Mouse (Mus musculus): Measurements from ENCODE around the gene Sbds. TPM values are rescaled to one million over a fixed set of nuclear protein-coding genes. Genes with fewer than 3 reads are reported as not detected.

Gene Sbds
- polyA plus RNA-seq, 1 experiment, result 8.4 TPM

DNA sequence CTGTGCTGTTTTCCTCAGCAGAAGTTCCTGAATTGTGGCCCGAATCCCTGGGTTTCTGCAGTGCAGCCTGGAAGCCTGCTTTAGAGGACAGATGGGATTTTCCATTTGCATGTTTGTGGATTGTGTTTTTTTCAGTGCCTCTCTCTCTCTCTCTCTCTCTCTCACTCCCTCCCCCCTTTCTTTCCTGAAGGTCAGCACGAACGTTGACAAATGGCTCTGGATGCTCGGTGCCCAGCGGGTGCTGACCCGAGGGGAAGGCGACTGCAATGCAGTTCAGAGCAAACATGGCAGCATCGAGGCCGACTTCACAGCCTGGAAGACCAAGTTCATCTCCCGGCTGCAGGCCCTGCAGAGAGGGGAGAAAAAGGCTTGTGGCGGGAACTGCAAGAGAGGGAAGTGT, 13.6 kb upstream of the Sbds start:
- TF ChIP-seq GATA1 (IDR thresholded peaks at IDR 0.05; ENCODE audit: low read length), result no peak

- no peak for TF ChIP-seq GATA1 (IDR thresholded peaks at IDR 0.05; ENCODE audit: low read length)
Measured at GRCm38 (mm10) chr5:130267316-130267715, 12.0 kb upstream of the Sbds start.

- no peak for TF ChIP-seq GATA1 (IDR thresholded peaks at IDR 0.05; ENCODE audit: low read length)
Measured at GRCm38 (mm10) chr5:130266651-130267050, 11.3 kb upstream of the Sbds start.

DNA sequence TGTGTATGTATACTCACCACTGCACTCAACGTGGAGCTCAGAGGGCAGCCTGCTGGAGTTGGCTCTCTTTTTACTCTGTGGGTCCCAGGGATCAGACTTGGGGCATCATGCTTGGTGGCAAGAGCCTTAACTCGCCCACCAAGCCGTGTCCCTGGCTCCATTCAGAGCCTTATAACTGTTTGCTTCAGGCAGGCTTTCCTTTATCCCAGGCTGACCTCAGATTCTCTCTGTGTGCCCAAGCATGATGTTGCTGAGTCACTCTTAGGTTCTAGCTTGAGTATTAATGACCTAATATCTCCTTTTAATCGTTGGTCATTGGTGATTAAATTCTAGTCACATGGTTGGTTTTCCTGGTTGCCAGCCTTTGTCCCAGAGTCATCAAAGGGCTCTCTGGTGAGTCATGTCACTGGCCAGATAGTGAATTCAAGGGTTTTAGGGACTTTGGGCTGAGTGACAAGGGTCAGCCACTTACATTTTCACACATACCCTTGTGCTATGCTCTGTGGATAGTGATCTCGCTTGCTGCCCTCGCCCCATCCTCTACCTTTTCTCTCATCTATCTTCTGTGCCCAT, 9.2 kb upstream of the Sbds start:
- TF ChIP-seq GATA1 (IDR thresholded peaks at IDR 0.05; ENCODE audit: low read length), result no peak

GRCm38 (mm10) chr5:130263454-130263853, 8.1 kb upstream of the Sbds start:
- TF ChIP-seq GATA1 (IDR thresholded peaks at IDR 0.05; ENCODE audit: low read length), result no peak

DNA sequence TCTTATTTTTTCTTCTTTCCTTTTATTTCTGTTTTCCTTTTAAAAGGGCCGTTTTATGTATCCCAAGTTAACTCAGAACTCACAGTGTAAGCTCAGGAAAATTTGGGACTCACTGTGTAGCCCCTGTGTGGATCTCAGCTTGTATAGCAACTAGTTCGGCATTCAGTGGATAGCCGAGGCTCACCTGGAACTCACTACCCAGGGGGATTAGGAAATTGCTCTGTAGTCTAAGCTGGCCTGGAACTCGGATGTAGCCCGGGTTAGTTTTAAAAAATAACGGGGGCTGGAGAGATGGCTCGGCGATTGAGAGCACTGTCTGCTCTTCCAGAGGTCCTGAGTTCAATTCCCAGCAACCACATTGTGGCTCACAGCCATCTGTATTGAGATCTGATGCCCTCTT, 2.0 kb upstream of the Sbds start:
- no peak for TF ChIP-seq GATA1 (IDR thresholded peaks at IDR 0.05; ENCODE audit: low read length)

- no peak for TF ChIP-seq GATA1 (IDR thresholded peaks at IDR 0.05; ENCODE audit: low read length)
Measured at GRCm38 (mm10) chr5:130256678-130257271, 1.4 kb upstream of the Sbds start.

DNA sequence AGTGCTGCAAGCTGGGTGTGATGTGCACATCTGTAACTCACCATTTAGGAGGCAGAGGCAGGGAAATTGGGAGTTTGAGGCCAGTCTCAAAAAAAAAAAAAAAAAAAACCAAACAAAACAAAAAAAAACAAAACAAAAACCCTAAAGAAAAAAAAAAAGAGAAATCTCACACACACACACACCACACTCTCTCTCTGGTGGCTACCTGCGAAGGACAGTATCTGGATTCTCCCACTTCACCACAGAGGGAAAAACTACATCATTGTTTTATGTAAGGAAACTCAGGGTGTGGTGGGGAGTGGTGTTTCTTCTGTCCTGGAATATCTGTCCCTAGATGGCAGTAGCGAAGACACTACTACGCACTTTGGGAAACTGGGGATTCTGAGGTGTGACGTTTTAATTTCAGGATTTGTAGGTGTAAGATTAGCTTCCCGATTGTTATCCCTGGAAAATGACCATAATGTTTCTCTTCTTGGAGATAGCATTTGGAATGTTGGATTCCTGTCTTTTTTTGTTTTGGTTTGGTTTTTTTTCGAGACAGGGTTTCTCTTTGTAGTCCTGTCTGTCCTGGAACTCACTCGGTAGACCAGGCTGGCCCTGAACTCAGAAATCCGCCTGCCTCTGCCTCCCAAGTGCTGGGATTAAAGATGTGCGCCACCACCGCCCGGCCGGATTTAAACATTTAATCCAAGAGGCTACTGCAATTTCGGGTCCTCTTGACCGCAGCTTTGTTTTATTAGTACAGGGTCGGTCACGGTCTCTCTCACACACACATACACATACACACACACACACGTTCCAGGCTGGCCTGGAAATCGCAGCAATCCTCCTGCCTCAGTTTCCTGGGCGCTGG, 940 bp downstream of the Sbds start:
- TF ChIP-seq GATA1 (IDR thresholded peaks at IDR 0.05; ENCODE audit: low read length), result no peak

DNA sequence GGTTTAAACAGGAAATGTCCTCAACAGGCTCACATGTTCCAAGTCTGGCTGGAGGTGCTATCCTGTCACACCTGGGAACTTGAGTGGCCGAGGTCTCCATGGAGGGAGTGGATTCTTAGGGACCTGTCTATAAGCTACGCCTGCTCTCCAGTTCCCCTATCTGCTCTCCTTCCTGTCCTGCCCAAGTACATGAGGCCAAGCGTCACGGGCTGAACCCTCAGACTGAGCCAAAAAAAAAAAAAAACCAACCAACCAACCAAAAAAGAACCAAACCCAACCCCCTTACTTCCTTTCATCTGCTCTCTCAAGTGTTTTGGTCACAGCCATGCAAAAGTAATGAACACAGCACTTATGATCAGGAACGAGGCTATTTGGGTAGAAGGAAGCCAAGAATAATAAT, 7.5 kb downstream of the Sbds start:
- TF ChIP-seq GATA1 (IDR thresholded peaks at IDR 0.05; ENCODE audit: low read length), result no peak

- TF ChIP-seq GATA1 (IDR thresholded peaks at IDR 0.05; ENCODE audit: low read length), result no peak
Measured at GRCm38 (mm10) chr5:130241426-130241825, 13.9 kb downstream of the Sbds start.

- no peak for TF ChIP-seq GATA1 (IDR thresholded peaks at IDR 0.05; ENCODE audit: low read length)
Measured at GRCm38 (mm10) chr5:130239856-130240255, 15.5 kb downstream of the Sbds start.

DNA sequence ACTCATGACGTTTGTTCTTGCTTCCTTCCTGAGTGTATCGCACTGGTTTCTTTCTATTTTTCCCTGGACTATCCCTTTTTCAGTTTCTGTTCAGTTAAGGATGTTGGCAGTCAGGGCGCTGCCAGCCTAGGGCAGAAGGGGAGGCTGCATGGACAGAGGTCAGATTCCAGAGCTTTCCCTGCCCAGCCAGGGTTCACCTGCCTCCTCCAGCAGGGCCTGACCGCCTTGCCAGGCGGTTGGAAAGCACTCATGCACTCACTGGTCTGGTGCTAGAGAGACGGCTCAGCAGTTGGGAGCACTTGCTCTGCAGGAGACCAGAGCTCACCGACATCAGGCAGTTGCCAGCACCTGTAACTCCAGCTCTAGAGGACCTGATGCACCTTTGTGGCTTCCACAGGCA, 16.1 kb downstream of the Sbds start:
- no peak for TF ChIP-seq GATA1 (IDR thresholded peaks at IDR 0.05; ENCODE audit: low read length)

DNA sequence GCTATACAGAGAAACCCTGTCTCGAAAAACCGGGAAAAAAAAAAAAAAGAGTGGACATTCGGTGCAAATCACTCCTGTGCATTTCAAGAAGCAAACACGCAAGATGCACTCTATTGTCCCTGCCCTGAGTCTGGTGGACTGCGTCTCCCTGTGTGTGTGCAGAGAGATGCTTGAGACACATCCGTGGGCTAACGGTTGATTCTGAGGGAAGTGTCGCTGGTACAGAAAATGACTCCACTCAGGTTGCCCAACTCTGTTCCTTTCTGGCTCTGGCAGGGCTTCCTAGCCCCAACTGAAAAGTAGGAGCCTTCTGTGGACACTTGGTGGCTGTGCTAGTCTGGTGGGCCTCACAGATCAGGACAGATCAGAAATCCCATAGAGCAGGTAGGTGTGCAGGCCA, 19.0 kb downstream of the Sbds start:
- TF ChIP-seq GATA1 (IDR thresholded peaks at IDR 0.05; ENCODE audit: low read length), result no peak

- TF ChIP-seq GATA1 (IDR thresholded peaks at IDR 0.05; ENCODE audit: low read length), result no peak
Measured at GRCm38 (mm10) chr5:130228120-130228519, 27.2 kb downstream of the Sbds start.

DNA sequence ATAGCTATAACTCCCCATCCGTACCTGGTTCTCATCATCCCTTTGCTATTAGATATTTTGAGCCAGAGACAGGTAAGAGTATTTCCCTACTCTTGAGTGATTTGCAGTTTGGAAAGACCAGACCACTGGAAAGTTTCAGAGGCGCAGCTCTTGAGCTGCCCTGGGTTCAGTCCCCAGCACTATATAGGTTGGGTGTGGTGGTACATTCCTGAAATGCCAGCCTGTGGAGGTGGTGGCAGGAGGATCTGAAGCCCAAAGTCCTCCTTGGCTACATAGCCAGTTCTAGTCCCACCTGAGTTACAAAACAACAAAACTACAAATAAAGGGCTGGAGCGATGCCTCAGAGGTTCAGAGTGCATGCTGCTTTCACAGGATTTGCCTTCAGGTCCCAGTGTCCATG, 28.5 kb downstream of the Sbds start:
- no peak for TF ChIP-seq GATA1 (IDR thresholded peaks at IDR 0.05; ENCODE audit: low read length)

GRCm38 (mm10) chr5:130222146-130223004, 33.0 kb downstream of the Sbds start:
- TF ChIP-seq GATA1 (IDR thresholded peaks at IDR 0.05; ENCODE audit: low read length), result no peak
